Mouse (Mus musculus) urinary bladder, postnatal 36 days (tissue): ENCODE data around the gene Coa6.
"Not testable (repeated sequence)": the region's sequence is repeated elsewhere in the genome, so short reads cannot be mapped to it uniquely, and the experiment has no call there.

Experiments used
- DNase-seq, 2 experiments: peaks; one replicate each; pipeline ENCODE4 v3.0.0; 2022; ENCODE audit warnings: low spot score in 2 of 2, mixed read lengths in 1 of 2

The Coa6 gene

GRCm38 (mm10) chr8:126422174-126422919 lies at the start of gene Coa6:
Coa6 (plus strand) TSS chr8:126422515.
- peak; percentile 97 to 99 for DNase-seq

- no peak for DNase-seq
These were observed 42.7 kb upstream of the Coa6 start for GRCm38 (mm10) chr8:126379580-126379979.

DNA sequence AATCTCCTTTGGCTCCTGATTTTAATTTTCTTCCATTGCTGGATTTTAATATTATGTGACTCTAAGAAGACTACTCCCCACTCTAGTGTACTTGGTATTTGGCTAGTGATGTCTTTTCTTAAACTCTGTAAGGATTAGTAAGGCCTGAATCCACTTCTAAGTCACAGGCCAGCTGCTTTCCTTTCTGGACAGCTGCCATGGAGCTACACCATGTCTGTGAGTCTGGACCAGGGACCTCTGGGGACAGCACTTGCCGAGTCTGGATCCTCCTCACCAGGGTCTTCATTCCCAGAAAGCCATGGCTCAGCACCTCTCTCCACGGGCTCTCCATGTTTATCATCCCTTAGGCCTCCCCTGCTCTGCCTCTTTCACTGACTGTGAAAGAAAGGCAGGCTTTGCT lies 42.2 kb upstream of the Coa6 start:
- DNase-seq, result no peak

- DNase-seq, result no peak
These were observed 41.0 kb upstream of the Coa6 start for GRCm38 (mm10) chr8:126381299-126381698.

DNA sequence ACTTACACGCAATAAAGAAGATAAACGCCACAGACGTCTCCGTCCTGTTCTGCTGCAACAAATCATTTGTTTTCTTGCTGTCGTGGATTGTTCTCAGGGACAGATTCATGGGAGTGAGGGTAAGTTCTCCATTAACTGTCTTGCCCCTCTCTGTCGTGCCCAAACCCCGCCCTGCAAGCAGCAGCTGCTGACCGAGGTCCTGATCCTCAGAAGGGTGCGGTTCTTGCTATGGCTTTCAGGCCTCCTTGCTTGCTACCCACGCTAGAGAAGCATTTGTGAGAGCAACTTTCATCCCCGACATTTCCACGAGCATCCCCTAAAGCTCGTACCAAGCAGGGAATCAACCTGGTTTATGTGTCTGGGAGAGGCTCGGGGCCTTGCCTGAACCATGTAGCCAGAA lies 40.1 kb upstream of the Coa6 start:
- DNase-seq, result no peak

DNA sequence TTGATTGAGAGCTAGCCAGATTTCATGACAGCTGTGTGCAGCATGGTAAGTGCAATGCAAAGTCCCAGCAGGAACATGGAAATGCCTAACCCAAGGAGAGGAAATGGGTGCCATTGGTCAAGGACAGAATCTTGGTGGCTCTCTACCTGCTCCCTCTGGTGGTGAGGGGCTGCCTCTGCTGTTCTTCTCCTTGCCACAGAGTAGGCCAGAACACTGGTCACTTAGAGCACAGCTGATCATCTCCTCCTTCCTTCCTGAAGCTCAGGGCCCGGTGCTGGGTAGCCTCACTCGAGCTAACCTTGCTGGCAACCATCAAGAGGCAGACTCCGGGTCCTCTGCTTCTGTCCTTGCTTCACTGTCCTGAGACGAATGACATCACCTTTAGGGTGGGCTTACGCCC lies 39.6 kb upstream of the Coa6 start:
- DNase-seq, result no peak

GRCm38 (mm10) chr8:126387566-126387965 lies 34.7 kb upstream of the Coa6 start:
- no peak for DNase-seq

DNA sequence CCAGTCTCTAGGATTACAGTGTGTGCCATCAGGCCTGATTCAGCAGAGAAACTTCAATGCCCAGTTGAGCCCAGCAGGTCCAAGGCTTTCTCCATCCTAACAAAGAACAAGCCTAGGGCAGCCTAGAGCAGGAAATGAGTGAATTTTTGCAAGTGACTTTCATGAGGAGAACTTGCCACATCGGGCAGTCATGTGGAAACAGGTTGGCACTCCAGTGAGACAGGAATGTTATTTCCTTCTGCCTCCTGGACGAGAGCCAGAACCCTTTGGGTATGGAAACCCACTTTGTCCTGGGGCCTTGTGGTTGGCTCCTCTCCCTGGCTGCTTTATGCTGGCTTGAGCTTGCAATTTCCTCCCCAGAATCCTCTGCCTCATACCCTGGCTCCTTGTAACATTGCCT lies 30.8 kb upstream of the Coa6 start:
- DNase-seq, result no peak

DNA sequence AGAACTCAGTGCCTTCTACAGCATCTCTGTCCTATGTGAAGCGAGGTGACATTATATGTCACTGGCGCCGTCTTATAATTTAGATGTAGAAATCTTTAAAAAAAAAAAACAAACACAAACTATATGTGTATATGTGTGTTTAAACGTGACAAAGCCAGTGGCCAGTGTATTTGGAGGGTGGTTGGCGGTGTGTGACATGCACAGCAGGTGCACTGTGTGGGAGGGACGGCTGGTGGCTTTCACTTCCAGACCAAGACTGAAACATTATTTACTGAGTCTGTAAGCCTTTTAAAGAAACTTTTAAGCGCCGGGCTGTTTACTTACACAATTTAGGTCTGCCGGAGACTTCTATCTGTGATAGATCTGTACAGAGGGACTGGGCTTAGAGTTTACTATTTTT lies 26.9 kb upstream of the Coa6 start:
- DNase-seq, result no peak

DNA sequence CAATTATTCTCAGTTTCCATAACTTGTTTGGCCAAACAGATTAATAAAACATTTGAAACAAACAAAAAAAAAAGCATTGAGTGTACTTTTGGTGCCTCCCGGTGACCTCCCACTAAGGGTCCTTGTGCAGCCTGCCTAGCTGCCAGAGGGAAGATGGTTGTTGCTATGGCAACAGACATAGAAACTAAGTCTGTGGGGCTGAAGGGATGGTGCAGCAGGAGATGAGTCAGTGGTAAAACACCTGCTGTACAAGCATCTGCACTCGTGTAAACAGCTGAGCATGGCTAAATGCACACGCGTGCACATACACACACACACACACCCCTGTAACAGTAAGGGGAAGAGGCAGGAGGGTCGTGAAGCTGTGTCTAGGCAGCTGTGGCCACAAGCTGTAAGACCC lies 26.4 kb upstream of the Coa6 start:
- no peak for DNase-seq

GRCm38 (mm10) chr8:126398349-126398748 lies 24.0 kb upstream of the Coa6 start:
- no peak for DNase-seq

- not testable (repeated sequence) for DNase-seq
These were observed 17.8 kb upstream of the Coa6 start for GRCm38 (mm10) chr8:126404550-126404949.

DNA sequence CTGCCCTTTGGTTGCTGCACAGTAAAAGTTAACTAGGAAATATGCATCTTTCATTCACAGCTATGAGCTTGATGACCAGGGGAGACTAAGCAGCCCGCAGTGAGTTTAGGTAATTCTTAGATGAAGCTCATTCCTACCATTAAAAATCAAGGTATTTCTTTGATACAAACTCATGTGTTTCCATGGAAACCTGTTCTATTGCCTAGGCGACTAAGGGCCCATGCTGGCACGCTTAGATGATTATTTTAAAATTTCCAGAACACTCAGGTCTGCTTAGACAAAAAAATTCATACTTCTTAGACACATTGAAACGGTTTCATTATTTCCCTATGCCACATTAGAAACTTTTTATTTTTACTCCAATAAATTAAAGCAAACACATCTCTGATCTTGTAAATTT lies 17.3 kb upstream of the Coa6 start:
- no peak for DNase-seq

DNA sequence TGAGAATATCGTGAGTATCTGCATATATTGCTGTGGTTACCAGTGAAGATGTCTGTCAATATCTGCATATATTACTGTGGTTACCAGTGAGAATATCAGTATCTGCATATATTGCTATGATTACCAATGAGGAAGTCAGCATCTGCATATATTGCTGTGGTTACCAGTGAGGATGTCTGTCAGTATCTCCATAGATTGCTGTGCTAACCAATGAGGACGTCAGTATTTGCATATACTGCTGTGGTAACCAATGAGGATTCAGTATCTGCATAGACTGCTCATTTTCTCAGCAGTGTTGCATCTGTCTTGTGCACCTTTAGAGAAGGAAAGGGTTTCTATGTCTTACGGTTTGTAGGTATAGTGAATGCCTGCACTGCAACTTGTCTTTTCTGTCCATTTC lies 1.5 kb upstream of the Coa6 start:
- DNase-seq, result no peak

DNA sequence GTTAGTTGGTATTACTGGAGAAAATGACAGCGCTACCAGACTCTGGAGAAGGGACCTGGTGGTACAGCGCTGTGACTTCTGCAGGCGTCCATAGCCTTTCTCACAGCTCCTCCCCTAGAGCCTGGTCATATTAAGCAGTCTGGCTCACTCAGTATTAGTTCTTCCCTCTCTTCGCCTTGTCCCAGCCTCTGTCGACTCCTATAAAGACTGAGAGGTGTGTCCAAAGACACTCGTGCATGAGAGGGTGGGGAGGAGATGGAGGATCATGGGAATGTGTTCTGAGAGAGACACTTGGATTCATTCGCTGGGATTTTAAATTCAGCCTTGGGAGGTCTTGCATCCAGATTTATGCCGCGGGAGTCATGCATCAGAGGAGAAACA lies 595 bp downstream of the Coa6 start:
- DNase-seq, result no peak

DNA sequence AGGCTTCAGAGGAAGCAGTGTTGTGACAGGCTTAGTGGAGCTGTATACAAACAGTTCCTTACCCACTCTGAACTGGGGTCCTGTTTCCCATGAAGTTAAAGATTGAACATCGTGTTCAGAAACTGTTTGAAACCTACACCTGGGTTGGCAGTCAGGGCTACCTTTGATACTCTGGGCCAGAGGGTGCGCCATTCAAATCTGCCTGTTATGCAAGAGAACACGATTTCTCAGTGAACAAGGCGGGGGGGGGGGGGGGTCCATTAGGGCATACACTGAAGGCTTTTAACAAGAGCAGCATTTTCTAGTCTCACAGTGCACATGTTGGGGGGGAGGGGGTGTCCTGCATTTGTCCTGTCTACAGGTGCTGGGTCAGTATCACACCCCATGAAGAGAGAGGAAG lies 1.8 kb downstream of the Coa6 start:
- DNase-seq, result no peak

- no peak for DNase-seq
These were observed 2.6 kb downstream of the Coa6 start for GRCm38 (mm10) chr8:126424946-126425345.

DNA sequence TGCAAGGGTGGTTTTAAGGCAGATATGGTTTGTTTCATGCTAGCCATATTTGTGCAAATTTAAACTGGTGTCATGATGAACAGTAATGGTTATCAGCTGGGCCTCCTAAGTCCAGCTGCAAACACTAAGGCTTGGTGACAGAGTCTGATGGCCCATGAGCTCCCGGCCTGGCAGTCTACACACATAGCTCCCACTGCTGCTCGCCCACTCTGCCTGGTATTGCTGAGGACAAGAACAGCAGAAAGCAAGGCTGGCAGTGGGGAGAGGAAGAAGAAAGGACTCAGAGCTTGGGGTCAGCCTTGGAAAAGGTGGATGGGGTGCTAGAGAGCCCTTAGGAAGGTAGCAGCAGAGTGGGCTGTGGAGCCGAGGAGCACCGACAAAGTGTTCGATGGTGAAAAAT lies 7.3 kb downstream of the Coa6 start:
- DNase-seq, result no peak

GRCm38 (mm10) chr8:126433827-126434226 lies 11.5 kb downstream of the Coa6 start:
- no peak for DNase-seq

DNA sequence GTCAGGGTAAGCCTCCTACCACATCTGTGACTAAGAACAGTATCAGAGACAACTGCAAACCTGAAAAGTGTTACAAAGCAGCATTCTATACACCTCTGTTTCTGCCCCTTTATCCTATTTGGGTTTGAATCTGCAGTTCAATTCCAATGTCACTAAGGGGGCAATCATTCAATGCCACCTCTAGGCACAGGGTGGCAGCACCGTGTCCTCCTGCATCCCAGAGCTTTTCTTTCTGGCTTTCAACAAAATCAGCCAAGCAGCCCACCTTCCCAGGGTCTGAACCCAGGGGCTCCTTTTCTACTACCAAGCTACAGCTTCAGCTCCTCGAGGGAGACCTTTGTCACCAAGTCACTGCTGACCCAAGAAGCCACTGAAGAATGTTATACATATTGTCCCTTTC lies 16.6 kb downstream of the Coa6 start:
- DNase-seq, result no peak

DNA sequence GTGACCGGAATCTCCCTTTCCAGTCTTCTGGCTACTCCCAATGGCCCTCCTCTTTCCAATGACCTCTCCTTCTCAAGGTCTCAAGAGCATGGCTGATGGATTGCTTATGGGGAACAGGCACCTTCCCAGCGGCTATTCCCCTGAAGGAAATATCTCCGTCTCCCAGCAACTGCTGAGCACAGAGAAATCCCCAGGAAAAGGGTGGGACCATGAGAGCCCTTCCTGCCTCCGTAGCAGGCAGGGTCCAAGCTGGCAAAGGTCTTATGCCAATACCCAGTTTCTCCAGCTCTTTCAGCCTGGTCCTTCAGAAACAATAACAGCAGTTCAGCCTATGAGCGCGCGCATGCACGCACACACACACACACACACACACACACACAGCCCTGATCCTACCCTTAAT lies 28.8 kb downstream of the Coa6 start:
- DNase-seq, result no peak

- DNase-seq, result no peak
These were observed 33.1 kb downstream of the Coa6 start for GRCm38 (mm10) chr8:126455383-126455782.

GRCm38 (mm10) chr8:126460274-126460673 lies 38.0 kb downstream of the Coa6 start:
- peak in 1 of 2 experiments; percentile 31 for DNase-seq

GRCm38 (mm10) chr8:126461735-126462134 lies 39.4 kb downstream of the Coa6 start:
- DNase-seq, result no peak
